Mouse (Mus musculus) hindbrain, embryonic 14.5 days (tissue): ENCODE measurements at regions not wholly inside any gene's neighbourhood (a gene's known extent, or its start where the extent isn't known, plus 50 kb on each side); places are given as distances from the start of the nearest gene placed in this dataset.
"Not testable (repeated sequence)": the region's sequence is repeated elsewhere in the genome, so short reads cannot be mapped to it uniquely, and the experiment has no call there.

Source experiments
- ATAC-seq: fragments of 200-750 bp; cut with Nextera tagmentation; 2 replicates; pipeline ENCODE4 v1.8.0; 2017; ENCODE audit warnings: moderate number of reproducible peaks, mild to moderate bottlenecking, moderate TSS enrichment, moderate library complexity; ENCODE audit not compliant: low FRiP score
- DNase-seq: peaks from one replicate; pipeline ENCODE4 v3.0.0-alpha.2; 2015; ENCODE audit warnings: low spot score
- H3K27ac ChIP-seq: fragments of 300-500 bp; sonication (generic); 2 replicates; pipeline ENCODE4 v1.5.1; 2014; ENCODE audit warnings: mild to moderate bottlenecking, moderate library complexity
- H3K27me3 ChIP-seq: fragments of 300-500 bp; sonication (generic); 2 replicates; pipeline ENCODE4 v1.6.1; 2014; ENCODE audit warnings: mild to moderate bottlenecking, low read length, mixed read lengths; ENCODE audit not compliant: control insufficient read depth, insufficient read depth
- H3K36me3 ChIP-seq: fragments of 300-500 bp; sonication (generic); replicated peaks from 2 replicates; pipeline ENCODE4 v1.6.1; 2014; ENCODE audit not compliant: control insufficient read depth, insufficient read depth
- H3K4me1 ChIP-seq: fragments of 300-500 bp; sonication (generic); replicated peaks from 2 replicates; pipeline ENCODE4 v1.6.1; 2014; ENCODE audit warnings: antibody characterized with exemption, low read length, mixed read lengths; ENCODE audit not compliant: control insufficient read depth, insufficient read depth
- H3K4me2 ChIP-seq: fragments of 300-500 bp; sonication (generic); replicated peaks from 2 replicates; pipeline ENCODE4 v1.6.1; 2014; ENCODE audit warnings: mild to moderate bottlenecking, moderate library complexity
- H3K4me3 ChIP-seq: fragments of 300-500 bp; sonication (generic); replicated peaks from 2 replicates; pipeline ENCODE4 v1.5.1; 2014; ENCODE audit warnings: mild to moderate bottlenecking, low read length
- H3K9ac ChIP-seq: fragments of 300-500 bp; sonication (generic); 2 replicates; pipeline ENCODE4 v1.6.1; 2014
- H3K9me3 ChIP-seq: fragments of 300-500 bp; sonication (generic); 2 replicates; pipeline ENCODE4 v1.6.1; 2016; ENCODE audit warnings: low read length; ENCODE audit not compliant: control insufficient read depth
- WGBS: fragments of 180-500 bp; shearing (Covaris S2); extraction: QIAGEN DNeasy Blood & Tissue Kit; methylation state at CpG from one replicate; pipeline ENCODE4 v1.1.7; 2014; 5-methylcytosine and 5-hydroxymethylcytosine counted together

- no peak overlapping the region for H3K9ac ChIP-seq
- H3K27ac ChIP-seq, result no peak overlapping the region
- whole genome bisulfite sequencing, result 58% methylated on average over 3 of the region's 3 CpGs
- H3K4me1 ChIP-seq, result no peaks in the 10 kb centered on the region
- no peak overlapping the region for H3K4me3 ChIP-seq
- H3K4me2 ChIP-seq, result no peak overlapping the region
- H3K36me3 ChIP-seq, result no peaks in the 10 kb centered on the region
- H3K9me3 ChIP-seq, result no peaks in the 10 kb centered on the region
- DNase-seq (no peak), ATAC-seq (no peak)
- H3K27me3 ChIP-seq, result no peaks in the 10 kb centered on the region
Observed at GRCm38 (mm10) chr6:102005627-102006026, 567.3 kb downstream of the Cntn3 start.

- H3K9ac ChIP-seq, result no peak overlapping the region
- no peak for ATAC-seq
- no peak for DNase-seq
- H3K4me2 ChIP-seq, result no peak overlapping the region
- H3K9me3 ChIP-seq, result no peaks in the 10 kb centered on the region
- no peak overlapping the region for H3K27ac ChIP-seq
- no peak overlapping the region for H3K4me3 ChIP-seq
- H3K27me3 ChIP-seq, result no peaks in the 10 kb centered on the region
- WGBS, result 26% methylated on average over 2 of the region's 2 CpGs
- no peaks in the 10 kb centered on the region for H3K36me3 ChIP-seq
- peaks cover 4% of the 10 kb centered on the region; the same call in 1 of the 2 replicates for H3K4me1 ChIP-seq
Observed at GRCm38 (mm10) chr6:101998181-101998580, 574.7 kb downstream of the Cntn3 start.

GRCm38 (mm10) chr6:101997629-101998028 lies 575.3 kb downstream of the Cntn3 start:
- Histone ChIP-seq H3K4me3 (no peak overlapping the region), H3K9me3 (no peaks in the 10 kb centered on the region), H3K36me3 (no peaks in the 10 kb centered on the region), H3K4me2 (no peak overlapping the region), H3K4me1 (peaks cover 4% of the 10 kb centered on the region; the same call in 1 of the 2 replicates), H3K27ac (no peak overlapping the region), H3K27me3 (no peaks in the 10 kb centered on the region), H3K9ac (no peak overlapping the region)
- no peak for ATAC-seq
- no peak for DNase-seq
- 38% methylated on average over 5 of the region's 5 CpGs for WGBS

- DNase-seq, result no peak
- no peak for ATAC-seq
- Histone ChIP-seq H3K4me3 (no peak overlapping the region), H3K9me3 (no peaks in the 10 kb centered on the region), H3K9ac (no peak overlapping the region), H3K4me1 (no peaks in the 10 kb centered on the region; the same call in 1 of the 2 replicates), H3K36me3 (no peaks in the 10 kb centered on the region), H3K27me3 (no peaks in the 10 kb centered on the region), H3K4me2 (no peak overlapping the region), H3K27ac (no peak overlapping the region)
- 96% methylated on average over 2 of the region's 2 CpGs for WGBS
Observed at GRCm38 (mm10) chr6:101992815-101993214, 580.1 kb downstream of the Cntn3 start.

GRCm38 (mm10) chr6:101981656-101982055 lies 591.2 kb downstream of the Cntn3 start:
- no peak for ATAC-seq
- Histone ChIP-seq H3K27me3 (no peaks in the 10 kb centered on the region), H3K4me1 (no peaks in the 10 kb centered on the region), H3K4me3 (no peak overlapping the region), H3K36me3 (no peaks in the 10 kb centered on the region), H3K9ac (no peak overlapping the region), H3K9me3 (no peaks in the 10 kb centered on the region), H3K27ac (no peak overlapping the region), H3K4me2 (no peak overlapping the region)
- 82% methylated on average over 1 of the region's 1 CpGs for WGBS
- no peak for DNase-seq

GRCm38 (mm10) chr6:101979213-101979612 lies 593.7 kb downstream of the Cntn3 start:
- no peak for DNase-seq
- Histone ChIP-seq H3K9ac (no peak overlapping the region), H3K9me3 (no peaks in the 10 kb centered on the region), H3K4me1 (no peaks in the 10 kb centered on the region), H3K4me2 (no peak overlapping the region), H3K4me3 (no peak overlapping the region), H3K27ac (no peak overlapping the region), H3K27me3 (no peaks in the 10 kb centered on the region), H3K36me3 (no peaks in the 10 kb centered on the region)
- ATAC-seq, result no peak
- 56% methylated on average over 2 of the region's 2 CpGs for WGBS

GRCm38 (mm10) chr6:101964941-101965340 lies 587.2 kb upstream of the Pdzrn3 start:
- H3K9ac ChIP-seq, result no peak overlapping the region
- H3K9me3 ChIP-seq, result no peaks in the 10 kb centered on the region
- no peaks in the 10 kb centered on the region for H3K27me3 ChIP-seq
- no peak overlapping the region for H3K4me2 ChIP-seq
- no peak overlapping the region for H3K4me3 ChIP-seq
- H3K4me1 ChIP-seq, result no peaks in the 10 kb centered on the region
- no peak for DNase-seq
- H3K36me3 ChIP-seq, result no peaks in the 10 kb centered on the region
- H3K27ac ChIP-seq, result no peak overlapping the region
- WGBS, result 82% methylated on average over 2 of the region's 2 CpGs
- no peak for ATAC-seq

GRCm38 (mm10) chr6:101961476-101961875 lies 583.8 kb upstream of the Pdzrn3 start:
- H3K4me1 ChIP-seq, H3K36me3 ChIP-seq, H3K4me2 ChIP-seq, H3K9me3 ChIP-seq, H3K27ac ChIP-seq, H3K9ac ChIP-seq, DNase-seq, H3K27me3 ChIP-seq, ATAC-seq, H3K4me3 ChIP-seq: not testable (repeated sequence)
- 87% methylated on average over 3 of the region's 3 CpGs for WGBS

- no peak overlapping the region for H3K9ac ChIP-seq
- no peak overlapping the region for H3K27ac ChIP-seq
- no peak overlapping the region for H3K4me2 ChIP-seq
- H3K27me3 ChIP-seq, result no peaks in the 10 kb centered on the region
- 71% methylated on average over 3 of the region's 3 CpGs for WGBS
- ATAC-seq, result no peak
- no peaks in the 10 kb centered on the region for H3K36me3 ChIP-seq
- DNase-seq, result no peak
- no peaks in the 10 kb centered on the region for H3K9me3 ChIP-seq
- H3K4me3 ChIP-seq, result no peak overlapping the region
- H3K4me1 ChIP-seq, result no peaks in the 10 kb centered on the region
Observed at GRCm38 (mm10) chr6:101949681-101950080, 572.0 kb upstream of the Pdzrn3 start.

- WGBS, result 83% methylated on average over 2 of the region's 2 CpGs
- Histone ChIP-seq H3K9ac (no peak overlapping the region), H3K9me3 (no peaks in the 10 kb centered on the region), H3K36me3 (no peaks in the 10 kb centered on the region), H3K4me3 (no peak overlapping the region), H3K4me1 (no peaks in the 10 kb centered on the region), H3K27ac (no peak overlapping the region), H3K4me2 (no peak overlapping the region), H3K27me3 (no peaks in the 10 kb centered on the region)
- no peak for ATAC-seq
- no peak for DNase-seq
Observed at GRCm38 (mm10) chr6:101948950-101949349, 571.3 kb upstream of the Pdzrn3 start.
